Mouse (Mus musculus) naive thymus-derived CD4-positive, alpha-beta T cell, adult 2 months (primary cell): ENCODE data around the gene Pmp22.
A peak's percentile ranks its signal among the peaks of the same experiment; 100 is the strongest.

Experiments used
- DNase-seq: peaks from one replicate; pipeline ENCODE4 v3.0.0-alpha.2; 2011; ENCODE audit warnings: low read depth

Pmp22 gene

DNA sequence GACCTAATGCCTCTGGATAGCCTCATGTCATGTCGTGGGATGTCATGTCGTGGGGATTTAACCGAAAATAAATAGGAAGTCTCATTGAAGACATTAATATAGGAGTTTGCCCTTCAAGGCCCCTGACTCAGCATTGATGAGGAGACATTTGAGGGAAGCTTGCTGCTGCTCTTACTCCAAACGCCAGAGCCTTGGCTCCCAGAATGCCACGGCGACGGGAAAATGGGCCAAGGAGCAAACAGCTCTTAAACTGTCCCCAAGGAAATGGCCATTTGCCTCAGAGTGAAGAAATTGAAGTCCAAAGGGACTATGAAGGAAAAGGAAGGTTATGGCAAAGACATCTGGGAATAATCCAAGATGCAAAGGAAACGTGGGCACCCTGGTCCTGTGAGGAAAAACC lies 34.8 kb downstream of the Pmp22 start:
- no peak for DNase-seq

- no peak for DNase-seq
Measured at GRCm38 (mm10) chr11:63163986-63164682, 35.4 kb downstream of the Pmp22 start.

- peak; percentile 46 for DNase-seq
Measured at GRCm38 (mm10) chr11:63164756-63165484, 36.1 kb downstream of the Pmp22 start.

- DNase-seq: no peak
Measured at GRCm38 (mm10) chr11:63167826-63168225, 39.0 kb downstream of the Pmp22 start.

DNA sequence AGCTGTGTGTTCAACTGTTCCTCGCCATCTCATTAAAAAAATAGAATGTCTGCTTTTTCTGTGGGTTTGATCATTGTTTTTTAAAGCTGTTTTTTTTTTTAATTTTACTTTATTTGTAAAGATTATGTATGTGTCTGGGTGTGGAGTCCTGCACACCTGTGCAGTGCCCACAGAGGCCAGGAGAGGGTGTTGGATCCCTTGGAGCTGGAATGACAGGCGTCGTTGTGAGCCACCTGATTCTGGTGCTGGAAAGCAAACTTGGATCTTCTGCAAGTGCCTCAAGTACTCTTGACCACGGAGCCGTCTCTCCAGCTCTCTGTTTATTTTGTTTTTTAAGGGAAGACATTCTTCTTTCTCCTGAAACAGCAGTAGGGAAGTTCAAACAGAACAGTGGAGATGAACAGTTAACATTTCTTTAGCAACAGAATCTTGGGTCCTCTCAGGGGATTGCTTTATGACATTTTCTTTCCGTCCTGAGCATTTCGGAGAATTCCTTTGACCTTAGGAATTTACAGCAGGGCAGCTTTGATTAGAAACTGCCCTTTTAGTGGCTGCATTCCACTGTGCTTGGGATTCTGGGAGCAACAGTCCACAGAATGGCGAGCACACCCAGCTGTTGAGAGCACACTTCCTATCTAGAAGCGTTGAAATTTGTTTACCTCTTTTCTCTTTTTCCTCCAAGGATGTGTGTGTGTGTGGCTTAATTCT lies 39.9 kb downstream of the Pmp22 start:
- DNase-seq: no peak

GRCm38 (mm10) chr11:63171977-63172376 lies 43.2 kb downstream of the Pmp22 start:
- peak; percentile 28 for DNase-seq

- DNase-seq: no peak
Measured at GRCm38 (mm10) chr11:63173604-63174003, 44.8 kb downstream of the Pmp22 start.

DNA sequence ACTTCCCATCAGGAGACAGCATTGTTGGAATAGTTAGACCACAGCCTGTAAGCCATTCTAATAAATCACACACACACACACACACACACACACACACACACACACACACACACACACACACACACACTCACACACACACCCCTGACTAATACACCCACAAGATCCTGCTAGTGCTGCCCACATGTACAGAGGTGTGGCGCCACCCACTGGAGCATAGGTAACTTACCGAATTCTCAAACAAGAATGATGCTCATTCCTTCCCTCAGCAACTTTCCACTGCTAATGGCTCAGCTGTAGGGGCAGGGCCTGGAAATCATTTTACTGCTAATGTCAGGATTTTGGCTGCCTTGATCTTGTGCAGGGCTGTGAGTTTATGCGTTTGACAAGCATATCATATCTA lies 46.5 kb downstream of the Pmp22 start:
- DNase-seq: no peak

- no peak for DNase-seq
Measured at GRCm38 (mm10) chr11:63176416-63176815, 47.6 kb downstream of the Pmp22 start.

GRCm38 (mm10) chr11:63180262-63181101 lies 51.7 kb downstream of the Pmp22 start:
- no peak for DNase-seq

DNA sequence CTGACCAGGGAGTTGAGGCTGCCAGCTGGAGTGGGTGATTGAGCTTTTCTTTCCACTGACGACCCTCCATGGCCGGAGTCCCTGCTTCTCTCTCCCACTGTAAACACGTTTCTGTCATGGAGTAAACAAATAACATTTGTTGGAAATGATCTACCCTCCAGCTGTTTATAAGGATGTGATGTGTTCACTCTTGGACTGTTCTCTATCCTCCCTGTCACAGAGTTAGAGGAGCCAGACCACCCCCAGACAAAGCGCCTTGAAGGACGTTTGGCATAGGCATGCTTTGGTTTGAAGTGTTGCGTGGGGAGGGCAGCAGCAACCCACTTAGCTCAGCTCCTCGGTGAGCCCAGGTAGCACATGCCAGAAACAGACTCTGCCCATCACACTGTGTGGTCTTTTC lies 60.0 kb downstream of the Pmp22 start:
- DNase-seq: no peak

DNA sequence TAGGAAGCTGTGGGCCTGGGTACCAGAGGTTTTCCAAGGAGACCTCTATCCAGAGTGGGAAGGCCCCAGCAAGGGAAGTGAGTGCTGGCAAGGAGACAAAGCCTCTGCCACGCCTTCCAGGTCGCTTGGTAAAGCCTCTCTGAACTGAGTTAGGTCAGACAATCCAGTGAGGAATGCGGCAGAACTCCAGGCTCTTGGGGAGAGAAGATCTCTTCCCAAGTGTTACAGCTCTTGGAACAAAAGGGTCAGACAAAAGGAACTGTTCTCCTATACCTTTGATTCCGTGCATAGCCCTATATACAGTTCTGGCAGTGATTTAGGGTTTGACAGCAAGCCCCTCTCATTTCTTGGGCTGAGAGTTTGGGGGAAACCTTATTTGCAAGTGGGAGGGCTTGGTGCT lies 69.3 kb downstream of the Pmp22 start:
- DNase-seq: no peak

- DNase-seq: no peak
Measured at GRCm38 (mm10) chr11:63201989-63202535, 73.3 kb downstream of the Pmp22 start.
